Mouse (Mus musculus): ENCODE measurements around the gene Ddb1.

- no peak for TF ChIP-seq POLR2A (IDR thresholded peaks at IDR 0.05; ENCODE audit: low read depth, low read length)
- TF ChIP-seq CTCF (conservative IDR thresholded peaks at IDR 0.05; ENCODE audit: insufficient read depth, insufficient read length, low read depth, low read length) = no peak
These were observed 47.7 kb upstream of the Ddb1 start for GRCm38 (mm10) chr19:10557430-10557829.
